Mouse (Mus musculus): ENCODE measurements at regions not wholly inside any gene's neighbourhood (a gene's known extent, or its start where the extent isn't known, plus 50 kb on each side); places are given as distances from the start of the nearest gene placed in this dataset.

- no peak for TF ChIP-seq ZC3H11A (IDR thresholded peaks at IDR 0.05; ENCODE audit: borderline replicate concordance, low read depth, low read length)
- no peak for TF ChIP-seq HCFC1 (IDR thresholded peaks at IDR 0.05; ENCODE audit: borderline replicate concordance, insufficient read depth, low read length)
- TF ChIP-seq CHD2 (IDR thresholded peaks at IDR 0.05; ENCODE audit: low read depth, low read length): no peak
Observed at GRCm38 (mm10) chr5:56394021-56394420, 1323.7 kb upstream of the Pcdh7 start.

All from ES-E14 (cell line).